Mouse (Mus musculus) lung, postnatal 25 days (tissue): ENCODE results near the gene Derl2.

Source experiments
- DNase-seq: peaks from one replicate; pipeline ENCODE4 v3.0.0; 2022; ENCODE audit warnings: low spot score

The Derl2 gene

GRCm38 (mm10) chr11:71019201-71020068 lies at the start of gene Derl2, which contains the start of gene Mis12:
Gene Derl2, minus strand, starts transcription at chr11:71019841.
Gene Mis12, plus strand, starts transcription at chr11:71019611.
- peak; percentile 100 for DNase-seq

- DNase-seq = peak; percentile 27
Observed at GRCm38 (mm10) chr11:71052554-71052953, 32.9 kb upstream of the Derl2 start.

GRCm38 (mm10) chr11:71039526-71040298 lies 20.1 kb upstream of the Derl2 start:
- DNase-seq = no peak

- DNase-seq = peak; percentile 12
Observed at GRCm38 (mm10) chr11:71033163-71033761, 13.6 kb upstream of the Derl2 start, which contains the start of gene 6330403K07Rik. Gene 6330403K07Rik, minus strand, starts transcription at chr11:71033513.

- no peak for DNase-seq
Observed at GRCm38 (mm10) chr11:71032491-71033162, 13.0 kb upstream of the Derl2 start.

GRCm38 (mm10) chr11:71032070-71032469 lies 12.4 kb upstream of the Derl2 start:
- DNase-seq = no peak

GRCm38 (mm10) chr11:71029403-71030118 lies 9.9 kb upstream of the Derl2 start:
- DNase-seq = no peak

- DNase-seq = no peak
Observed at GRCm38 (mm10) chr11:71028280-71028679, 8.6 kb upstream of the Derl2 start.

- DNase-seq = no peak
Observed at GRCm38 (mm10) chr11:71018416-71019200, 1.0 kb downstream of the Derl2 start.

- DNase-seq = no peak
Observed at GRCm38 (mm10) chr11:71017051-71017450, 2.6 kb downstream of the Derl2 start.

GRCm38 (mm10) chr11:71012743-71013142 lies 6.9 kb downstream of the Derl2 start:
- DNase-seq = peak; percentile 76

GRCm38 (mm10) chr11:71008321-71008720 lies 11.3 kb downstream of the Derl2 start:
- DNase-seq = peak; percentile 24

- peak; percentile 50 for DNase-seq
Observed at GRCm38 (mm10) chr11:71007831-71008230, 11.8 kb downstream of the Derl2 start.

GRCm38 (mm10) chr11:71007026-71007425 lies 12.6 kb downstream of the Derl2 start:
- no peak for DNase-seq

GRCm38 (mm10) chr11:71005046-71005445 lies 14.6 kb downstream of the Derl2 start:
- DNase-seq = no peak

- peak; percentile 98 for DNase-seq
Observed at GRCm38 (mm10) chr11:71004316-71004773, 15.3 kb downstream of the Derl2 start, which contains the start of gene Dhx33. Gene Dhx33, minus strand, starts transcription at chr11:71004437.

GRCm38 (mm10) chr11:71003611-71004315 lies 15.9 kb downstream of the Derl2 start:
- DNase-seq = no peak

GRCm38 (mm10) chr11:71001167-71001566 lies 18.5 kb downstream of the Derl2 start:
- no peak for DNase-seq

- DNase-seq = peak; percentile 93
Observed at GRCm38 (mm10) chr11:70982557-70983228, 36.9 kb downstream of the Derl2 start, which contains the start of gene C1qbp. Gene C1qbp, minus strand, starts transcription at chr11:70983026.
